Mouse (Mus musculus) MEL (cell line): ENCODE data around the gene Gm11569. TPM values are rescaled to one million over a fixed set of nuclear protein-coding genes. Genes with fewer than 3 reads are reported as not detected.
"Not testable (repeated sequence)": the region's sequence is repeated elsewhere in the genome, so short reads cannot be mapped to it uniquely, and the experiment has no call there.

Experiments used
- DNase-seq: peaks from one replicate; pipeline ENCODE4 v3.0.0; 2011; ENCODE audit warnings: low read depth, low spot score
- H3K27ac ChIP-seq: 2 replicates; pipeline ENCODE4 v1.5.1; 2012; ENCODE audit warnings: low read depth, mild to moderate bottlenecking, control low read depth, low read length, moderate library complexity; ENCODE audit not compliant: control insufficient read depth
- H3K27me3 ChIP-seq, 2 experiments: fragments of 150-350 bp in 1 of 2; sonication (generic) in 1 of 2; 2 replicates each; pipeline ENCODE4 v1.6.1; 2012; ENCODE audit warnings: low read length in 2 of 2, mild to moderate bottlenecking in 2 of 2, improper control_type of control experiment in 1 of 2, moderate library complexity in 1 of 2; ENCODE audit not compliant: insufficient read depth in 2 of 2, control insufficient read depth in 1 of 2
- H3K36me3 ChIP-seq, 2 experiments: 2 replicates each; pipeline ENCODE4 v1.6.1; 2012 to 2014; ENCODE audit warnings: low read length in 2 of 2, improper control_type of control experiment in 1 of 2, inconsistent platforms in 1 of 2, mild to moderate bottlenecking in 1 of 2; ENCODE audit not compliant: insufficient read depth in 2 of 2, control insufficient read depth in 1 of 2
- H3K4me1 ChIP-seq, 2 experiments: fragments of 150-350 bp in 1 of 2; sonication (generic) in 1 of 2; 2 replicates each; pipeline ENCODE4 v1.6.1; 2012; ENCODE audit warnings: low read length in 2 of 2, improper control_type of control experiment in 1 of 2, mild to moderate bottlenecking in 1 of 2; ENCODE audit not compliant: insufficient read depth in 2 of 2, control insufficient read depth in 1 of 2
- H3K4me3 ChIP-seq, 2 experiments: fragments of 150-350 bp in 1 of 2; sonication (generic) in 1 of 2; 2 replicates each; pipeline ENCODE4 v1.5.1; 2012; ENCODE audit warnings: low read depth in 2 of 2, low read length in 2 of 2, mild to moderate bottlenecking in 2 of 2, moderate library complexity in 2 of 2, control low read depth in 1 of 2, improper control_type of control experiment in 1 of 2; ENCODE audit not compliant: control insufficient read depth in 1 of 2, insufficient read depth in 1 of 2
- H3K79me2 ChIP-seq: 2 replicates; pipeline ENCODE4 v1.6.1; 2012; ENCODE audit warnings: mild to moderate bottlenecking, low read length, moderate library complexity; ENCODE audit not compliant: control insufficient read depth, poor library complexity, insufficient read depth
- H3K9ac ChIP-seq: 2 replicates; pipeline ENCODE4 v1.6.1; 2012; ENCODE audit warnings: low read depth, mild to moderate bottlenecking, control low read depth, low read length, moderate library complexity; ENCODE audit not compliant: control insufficient read depth, poor library complexity, severe bottlenecking
- H3K9me3 ChIP-seq: fragments of 150-350 bp; sonication (generic); replicated peaks from 2 replicates; pipeline ENCODE4 v1.6.1; 2012; ENCODE audit warnings: mild to moderate bottlenecking, low read length, improper control_type of control experiment, moderate library complexity; ENCODE audit not compliant: insufficient read depth
- CHD1 ChIP-seq: IDR thresholded peaks from 2 replicates; pipeline ENCODE4 v1.6.1; 2012; ENCODE audit warnings: low read depth, mild to moderate bottlenecking, inconsistent platforms, low read length, improper control_type of control experiment
- E2F4 ChIP-seq: IDR thresholded peaks from 2 replicates; pipeline ENCODE4 v1.6.1; 2011; ENCODE audit warnings: low read depth, low read length, improper control_type of control experiment, borderline replicate concordance
- ELF1 ChIP-seq: IDR thresholded peaks from 2 replicates; pipeline ENCODE4 v1.6.1; 2014; ENCODE audit warnings: low read depth, mild to moderate bottlenecking, inconsistent platforms, low read length, improper control_type of control experiment, moderate library complexity
- EP300 ChIP-seq, 2 experiments: IDR thresholded peaks; 2 replicates each; pipeline ENCODE4 v1.6.1; 2011; ENCODE audit warnings: improper control_type of control experiment in 2 of 2, low read length in 2 of 2, low read depth in 1 of 2, mild to moderate bottlenecking in 1 of 2
- ETS1 ChIP-seq: IDR thresholded peaks from 2 replicates; pipeline ENCODE4 v1.6.1; 2012; ENCODE audit warnings: low read depth, mild to moderate bottlenecking, inconsistent platforms, low read length, improper control_type of control experiment, moderate library complexity
- GABPA ChIP-seq: IDR thresholded peaks from 2 replicates; pipeline ENCODE4 v1.6.1; 2012; ENCODE audit warnings: low read depth, mild to moderate bottlenecking, inconsistent platforms, low read length, improper control_type of control experiment, moderate library complexity
- GATA1 ChIP-seq: IDR thresholded peaks from 2 replicates; pipeline ENCODE4 v1.6.1; 2011; ENCODE audit warnings: low read depth, low read length, improper control_type of control experiment
- MAFK ChIP-seq: IDR thresholded peaks from 2 replicates; pipeline ENCODE4 v1.6.1; 2011; ENCODE audit warnings: low read depth, mild to moderate bottlenecking, low read length, improper control_type of control experiment, borderline replicate concordance
- MAX ChIP-seq: IDR thresholded peaks from 2 replicates; pipeline ENCODE4 v1.6.1; 2011; ENCODE audit warnings: low read length, improper control_type of control experiment
- NELFE ChIP-seq: IDR thresholded peaks from 2 replicates; pipeline ENCODE4 v1.6.1; 2011; ENCODE audit warnings: low read depth, low read length, improper control_type of control experiment
- NRF1 ChIP-seq: IDR thresholded peaks from 2 replicates; pipeline ENCODE4 v1.6.1; 2014; ENCODE audit warnings: low read depth, mild to moderate bottlenecking, inconsistent platforms, low read length, improper control_type of control experiment, moderate library complexity; ENCODE audit not compliant: poor library complexity, insufficient read depth, severe bottlenecking
- POLR2A ChIP-seq, 2 experiments: IDR thresholded peaks; 2 replicates each; pipeline ENCODE4 v1.6.1; 2011 to 2012; ENCODE audit warnings: low read length in 2 of 2, mild to moderate bottlenecking in 2 of 2, control low read depth in 1 of 2, improper control_type of control experiment in 1 of 2, low read depth in 1 of 2, moderate library complexity in 1 of 2; ENCODE audit not compliant: control insufficient read depth in 1 of 2, insufficient read depth in 1 of 2, poor library complexity in 1 of 2
- RCOR1 ChIP-seq: IDR thresholded peaks from 2 replicates; pipeline ENCODE4 v1.6.1; 2012; ENCODE audit warnings: low read depth, mild to moderate bottlenecking, inconsistent platforms, low read length, improper control_type of control experiment
- SMC3 ChIP-seq: IDR thresholded peaks from 2 replicates; pipeline ENCODE4 v1.6.1; 2011; ENCODE audit warnings: low read depth, low read length, improper control_type of control experiment
- TCF12 ChIP-seq: IDR thresholded peaks from 2 replicates; pipeline ENCODE4 v1.6.1; 2014; ENCODE audit warnings: low read depth, mild to moderate bottlenecking, inconsistent platforms, low read length, improper control_type of control experiment, moderate library complexity
- USF1 ChIP-seq: IDR thresholded peaks from 2 replicates; pipeline ENCODE4 v1.6.1; 2014; ENCODE audit warnings: low read depth, mild to moderate bottlenecking, inconsistent platforms, low read length, improper control_type of control experiment, moderate library complexity
- ZC3H11A ChIP-seq: IDR thresholded peaks from 2 replicates; pipeline ENCODE4 v1.6.1; 2012; ENCODE audit warnings: low read depth, mild to moderate bottlenecking, inconsistent platforms, low read length, improper control_type of control experiment
- ZNF384 ChIP-seq: IDR thresholded peaks from 2 replicates; pipeline ENCODE4 v1.6.1; 2012; ENCODE audit warnings: low read depth, mild to moderate bottlenecking, inconsistent platforms, low read length, improper control_type of control experiment
- polyA plus RNA-seq, 2 experiments: library from polyadenylated mRNA; stranded (reverse) in 1 of 2; unstranded in 1 of 2; fragments of >175 nt in 1 of 2; fragments of >200 nt in 1 of 2; gene quantifications; 2 replicates each; pipeline versions ENCODE4 v1.2.1 to v1.2.4; 2012; ENCODE audit warnings: low replicate concordance in 2 of 2, low read depth in 1 of 2; ENCODE audit not compliant: insufficient read length in 2 of 2, insufficient read depth in 1 of 2, missing spikeins in 1 of 2
- total RNA-seq: library from RNA; depleted of rRNA; stranded (reverse); fragments of 300-350 nt; gene quantifications from 2 replicates; pipeline ENCODE4 v1.2.3, GENCODE M21; 2012

Gm11569 gene
- total and polyA plus RNA-seq, 3 experiments, result not detected

- not testable (repeated sequence) for H3K4me3 ChIP-seq, H3K4me1 ChIP-seq, H3K36me3 ChIP-seq, H3K9ac ChIP-seq, H3K79me2 ChIP-seq, DNase-seq, H3K27ac ChIP-seq, H3K9me3 ChIP-seq, H3K27me3 ChIP-seq
These were observed 25.9 kb downstream of the Gm11569 start, which contains the start of gene Gm11595 for GRCm38 (mm10) chr11:99772813-99773212. Gene Gm11595 (minus strand): TSS chr11:99772913.

- no peaks in the 10 kb centered on the region for H3K4me1 ChIP-seq
- H3K36me3 ChIP-seq, result no peaks in the 10 kb centered on the region
- H3K9ac ChIP-seq, result no peak overlapping the region
- DNase-seq, result no peak
- no peaks in the 10 kb centered on the region for H3K79me2 ChIP-seq
- no peak overlapping the region for H3K27ac ChIP-seq
- TF ChIP-seq GABPA, result no peak
- no peak for TF ChIP-seq E2F4
- no peak for TF ChIP-seq NELFE
- no peak for TF ChIP-seq SMC3
- no peak for TF ChIP-seq EP300 (IDR thresholded peaks at IDR 0.05; ENCODE audit: low read depth in 1 of 2, low read length in 2 of 2)
- TF ChIP-seq ELF1, result no peak
- TF ChIP-seq MAFK, result no peak
- no peak for TF ChIP-seq USF1
- no peak for TF ChIP-seq NRF1
- no peak for TF ChIP-seq ZNF384
- no peak for TF ChIP-seq ZC3H11A
- no peak for TF ChIP-seq RCOR1
- no peak for TF ChIP-seq POLR2A (IDR thresholded peaks at IDR 0.05; ENCODE audit: control insufficient read depth in 1 of 2, insufficient read depth in 1 of 2, low read depth in 1 of 2, low read length in 2 of 2, poor library complexity in 1 of 2)
- no peak for TF ChIP-seq MAX
- TF ChIP-seq GATA1, result no peak
- TF ChIP-seq CHD1, result no peak
- TF ChIP-seq TCF12, result no peak
- TF ChIP-seq ETS1, result no peak
- no peaks in the 10 kb centered on the region for H3K27me3 ChIP-seq
- no peak overlapping the region for H3K4me3 ChIP-seq
- H3K9me3 ChIP-seq, result no peaks in the 10 kb centered on the region
These were observed 30.3 kb downstream of the Gm11569 start for GRCm38 (mm10) chr11:99768410-99768809.
